Mouse (Mus musculus): ENCODE data around the gene Dusp7. TPM values are rescaled to one million over a fixed set of nuclear protein-coding genes. Genes with fewer than 3 reads are reported as not detected.
A peak's percentile ranks its signal among the peaks of the same experiment; 100 is the strongest.

The Dusp7 gene
- total RNA-seq, 2 experiments from 2014 or later = 3.9 to 19.3 TPM

GRCm38 (mm10) chr9:106411729-106412128, 43.3 kb downstream of the Dusp7 start:
- peak; percentile 62 for ATAC-seq (replicated peaks; ENCODE audit: low FRiP score, poor library complexity, severe bottlenecking)

- ATAC-seq (replicated peaks; ENCODE audit: low FRiP score, poor library complexity, severe bottlenecking) = no peak
Observed at GRCm38 (mm10) chr9:106412210-106412609, 43.8 kb downstream of the Dusp7 start.

DNA sequence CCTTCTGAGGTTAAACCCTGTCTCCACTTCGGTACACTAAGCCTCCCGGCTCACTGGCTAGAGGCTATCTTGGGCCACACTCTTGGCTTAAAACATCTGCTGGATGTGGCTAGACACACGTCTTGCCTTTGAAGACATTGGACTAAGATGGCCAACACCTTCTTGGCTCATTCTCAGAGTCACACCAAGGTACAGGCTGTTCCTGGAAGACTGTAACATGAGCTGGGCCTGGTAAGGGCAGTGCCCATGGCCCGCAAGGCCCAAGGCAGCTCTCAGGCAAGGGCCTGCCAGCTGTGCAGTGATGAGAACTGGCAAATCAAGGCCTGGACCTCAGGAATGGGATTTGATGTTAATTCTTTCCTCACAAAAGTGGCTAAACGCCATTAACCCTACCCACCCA, 45.2 kb downstream of the Dusp7 start:
- ATAC-seq (replicated peaks; ENCODE audit: low FRiP score, poor library complexity, severe bottlenecking) = no peak

DNA sequence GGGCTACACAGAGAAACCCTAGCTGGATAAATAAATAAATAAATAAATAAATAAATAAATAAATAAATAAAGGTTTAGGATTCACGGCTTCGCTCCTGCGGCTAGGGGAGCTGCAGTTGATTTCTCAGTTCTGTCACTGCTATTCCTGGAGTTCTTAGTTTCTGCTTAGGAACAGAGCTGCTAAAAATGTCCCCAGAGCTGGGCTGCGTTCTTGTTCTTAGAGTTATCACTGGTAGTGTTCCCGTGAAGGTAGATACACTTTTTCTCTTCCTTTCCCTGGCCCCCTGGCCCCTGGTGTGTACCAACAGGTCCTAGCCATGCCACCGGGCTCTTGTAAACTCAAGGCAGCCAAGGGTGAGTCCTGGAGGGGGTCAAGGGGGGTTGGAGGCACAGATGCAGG, 48.4 kb downstream of the Dusp7 start:
- ATAC-seq (replicated peaks; ENCODE audit: low FRiP score, poor library complexity, severe bottlenecking) = no peak

DNA sequence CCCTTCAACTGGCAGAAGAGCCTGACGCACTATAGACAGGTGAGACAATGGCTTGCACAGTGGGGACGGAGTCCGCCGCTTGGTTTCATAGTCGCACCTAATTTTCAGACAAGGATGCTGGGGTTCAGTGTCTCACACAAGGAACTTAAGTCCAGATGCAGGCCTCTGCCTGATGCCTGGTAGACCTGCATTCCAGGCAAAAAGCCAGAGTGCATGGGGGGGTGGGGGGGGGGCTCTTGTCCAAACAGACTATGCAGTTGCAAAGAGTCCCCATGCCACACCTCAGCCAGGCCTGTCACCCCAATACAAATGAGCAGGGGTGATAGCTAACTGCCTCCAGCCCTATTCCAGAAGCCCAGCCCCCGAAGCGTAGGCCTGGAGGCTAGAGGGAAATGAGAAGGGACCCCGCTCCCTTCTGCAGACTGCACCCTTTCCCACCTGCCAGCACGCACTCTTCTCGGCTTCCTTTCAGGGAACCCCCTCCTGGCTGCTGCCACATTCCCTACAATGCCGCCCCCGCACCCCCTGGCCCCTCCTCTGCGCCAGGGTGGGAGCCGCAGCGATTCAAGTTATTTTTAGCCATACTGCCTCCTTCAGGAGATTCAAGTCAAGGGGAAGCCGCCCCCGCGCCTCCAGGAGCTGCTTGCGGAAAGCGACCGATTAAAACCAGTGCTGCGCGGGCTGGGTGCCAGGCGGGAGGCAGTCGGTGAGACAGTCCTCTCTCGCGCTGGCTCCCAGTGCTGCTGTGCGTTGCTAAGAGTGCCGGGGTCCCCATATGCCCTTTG, 49.6 kb downstream of the Dusp7 start:
- ATAC-seq (replicated peaks; ENCODE audit: low FRiP score, poor library complexity, severe bottlenecking) = no peak

- ATAC-seq (replicated peaks; ENCODE audit: low FRiP score, poor library complexity, severe bottlenecking) = no peak
Observed at GRCm38 (mm10) chr9:106420608-106421007, 52.2 kb downstream of the Dusp7 start.

DNA sequence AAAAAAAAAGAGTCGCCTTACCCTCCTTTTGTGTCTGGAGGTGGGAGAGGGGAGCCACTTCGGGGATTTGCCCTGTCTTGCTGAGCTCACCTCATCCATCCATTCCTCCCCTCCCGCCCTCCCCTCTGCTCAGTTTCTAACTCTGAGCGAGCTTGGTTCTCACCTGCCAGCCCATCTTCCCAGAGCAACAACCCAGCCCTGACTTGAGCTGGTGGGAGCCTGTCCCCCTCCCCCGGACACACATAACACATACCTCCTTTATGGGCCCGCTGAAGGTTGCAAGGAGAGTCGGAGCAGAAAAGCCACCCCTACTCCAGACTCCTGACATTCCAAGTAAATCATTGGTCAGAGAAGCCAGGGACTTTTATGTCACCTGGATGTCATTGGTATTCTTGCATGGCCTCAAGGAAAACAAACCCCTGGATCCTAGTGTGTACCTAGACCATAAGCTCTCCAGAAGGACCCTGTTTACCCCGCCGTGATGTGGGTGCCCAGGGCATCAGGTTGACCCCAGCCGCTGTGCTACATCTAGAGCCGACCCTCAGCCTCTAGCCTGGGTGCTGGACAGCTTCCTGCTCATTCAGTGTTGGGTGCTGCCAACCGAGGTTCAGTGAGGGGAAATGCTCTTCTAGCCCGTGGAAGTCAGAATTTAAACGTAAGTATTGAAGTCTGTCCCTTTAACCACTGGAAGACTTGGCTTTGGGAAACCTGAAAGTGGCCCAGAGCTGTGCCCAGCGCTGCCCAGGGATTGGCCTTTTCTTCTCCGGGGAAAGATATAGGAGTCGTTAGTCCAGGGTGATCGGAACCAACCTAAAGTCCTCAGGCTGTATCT, 52.8 kb downstream of the Dusp7 start:
- peak; percentile 8; the same call in 1 of the 2 replicates for ATAC-seq (replicated peaks; ENCODE audit: low FRiP score, poor library complexity, severe bottlenecking)

DNA sequence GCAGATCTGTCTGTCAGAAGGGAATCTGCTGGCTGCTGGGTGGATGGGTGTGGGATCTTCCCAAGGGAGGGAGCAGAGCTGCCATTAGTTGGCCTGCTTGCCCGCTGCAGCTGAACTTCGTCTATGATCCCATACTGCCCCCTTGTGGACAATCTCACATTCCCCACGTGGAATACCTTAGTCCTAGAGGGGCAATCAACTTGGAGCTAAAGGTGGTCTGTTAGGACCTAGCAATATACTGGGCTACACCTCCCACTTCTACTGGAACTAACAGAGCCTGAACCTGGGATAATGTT, 53.4 kb downstream of the Dusp7 start:
- peak; percentile 83 for ATAC-seq (replicated peaks; ENCODE audit: low FRiP score, poor library complexity, severe bottlenecking)

Other genes starting within 250 kb of the Dusp7 start
- gene Glyctk, start 210.5 kb upstream of the Dusp7 start, total RNA-seq (2015; ENCODE audit: low replicate concordance) = 0.84 TPM in 1 of 2 replicates, not detected in the other
- gene Glyctk, start 210.5 kb upstream of the Dusp7 start, total RNA-seq (2017; ENCODE audit: low replicate concordance) = 0.51 TPM in 1 of 2 replicates, not detected in the other
- gene Wdr82, start 197.7 kb upstream of the Dusp7 start, total RNA-seq (2015; ENCODE audit: low replicate concordance) = 18.0 and 26.0 TPM in 2 replicates
- 25.9 and 31.7 TPM in 2 replicates for gene Wdr82, start 197.7 kb upstream of the Dusp7 start, total RNA-seq (2017; ENCODE audit: low replicate concordance)
- 9.4 and 25.6 TPM in 2 replicates for gene Ppm1m, start 168.9 kb upstream of the Dusp7 start, total RNA-seq (2015; ENCODE audit: low replicate concordance)
- gene Ppm1m, start 168.9 kb upstream of the Dusp7 start, total RNA-seq (2017; ENCODE audit: low replicate concordance) = 6.1 and 10.3 TPM in 2 replicates
- 11.2 and 14.7 TPM in 2 replicates for gene Twf2, start 165.5 kb upstream of the Dusp7 start, total RNA-seq (2015; ENCODE audit: low replicate concordance)
- 1.8 and 17.5 TPM in 2 replicates for gene Twf2, start 165.5 kb upstream of the Dusp7 start, total RNA-seq (2017; ENCODE audit: low replicate concordance)
- gene Tlr9, start 146.0 kb upstream of the Dusp7 start, total RNA-seq (2015; ENCODE audit: low replicate concordance) = 0.72 and 5.0 TPM in 2 replicates
- 0.64 TPM in 1 of 2 replicates, not detected in the other for gene Tlr9, start 146.0 kb upstream of the Dusp7 start, total RNA-seq (2017; ENCODE audit: low replicate concordance)
- gene Alas1, start 120.0 kb upstream of the Dusp7 start, total RNA-seq (2015; ENCODE audit: low replicate concordance) = 44.0 and 57.7 TPM in 2 replicates
- 37.1 and 38.0 TPM in 2 replicates for gene Alas1, start 120.0 kb upstream of the Dusp7 start, total RNA-seq (2017; ENCODE audit: low replicate concordance)
- 28.1 and 28.9 TPM in 2 replicates for gene Poc1a, start 87.6 kb upstream of the Dusp7 start, total RNA-seq (2015; ENCODE audit: low replicate concordance)
- gene Poc1a, start 87.6 kb upstream of the Dusp7 start, total RNA-seq (2017; ENCODE audit: low replicate concordance) = 12.7 and 19.5 TPM in 2 replicates
- 733 and 902 TPM in 2 replicates for gene Rpl29, start 60.8 kb downstream of the Dusp7 start, total RNA-seq (2015; ENCODE audit: low replicate concordance)
- gene Rpl29, start 60.8 kb downstream of the Dusp7 start, total RNA-seq (2017; ENCODE audit: low replicate concordance) = 361 and 381 TPM in 2 replicates
- gene Acy1, start 69.7 kb downstream of the Dusp7 start, total RNA-seq (2015; ENCODE audit: low replicate concordance) = 2.9 TPM in 1 of 2 replicates, not detected in the other
- gene Acy1, start 69.7 kb downstream of the Dusp7 start, total RNA-seq (2017; ENCODE audit: low replicate concordance) = 0.30 and 0.39 TPM in 2 replicates
- 1.3 TPM in 1 of 2 replicates, not detected in the other for gene Abhd14b, start 78.8 kb downstream of the Dusp7 start, total RNA-seq (2015; ENCODE audit: low replicate concordance)
- gene Abhd14b, start 78.8 kb downstream of the Dusp7 start, total RNA-seq (2017; ENCODE audit: low replicate concordance) = 0.91 TPM in 1 of 2 replicates, not detected in the other
- 3.2 and 3.4 TPM in 2 replicates for gene Abhd14a, start 79.0 kb downstream of the Dusp7 start, total RNA-seq (2015; ENCODE audit: low replicate concordance)
- gene Abhd14a, start 79.0 kb downstream of the Dusp7 start, total RNA-seq (2017; ENCODE audit: low replicate concordance) = 0.77 and 2.0 TPM in 2 replicates
- gene Pcbp4, start 84.7 kb downstream of the Dusp7 start, total RNA-seq (2015; ENCODE audit: low replicate concordance) = 9.2 TPM in 1 of 2 replicates, not detected in the other
- gene Pcbp4, start 84.7 kb downstream of the Dusp7 start, total RNA-seq (2017; ENCODE audit: low replicate concordance) = not detected in 2 replicates
- gene Gpr62, start 97.3 kb downstream of the Dusp7 start, total RNA-seq (2015; ENCODE audit: low replicate concordance) = not detected in 2 replicates
- gene Gpr62, start 97.3 kb downstream of the Dusp7 start, total RNA-seq (2017; ENCODE audit: low replicate concordance) = not detected in 2 replicates
- gene Rrp9, start 107.3 kb downstream of the Dusp7 start, total RNA-seq (2015; ENCODE audit: low replicate concordance) = not detected in 2 replicates
- 1.3 and 3.9 TPM in 2 replicates for gene Rrp9, start 107.3 kb downstream of the Dusp7 start, total RNA-seq (2017; ENCODE audit: low replicate concordance)
- 3.2 and 4.2 TPM in 2 replicates for gene Parp3, start 108.3 kb downstream of the Dusp7 start, total RNA-seq (2015; ENCODE audit: low replicate concordance)
- gene Parp3, start 108.3 kb downstream of the Dusp7 start, total RNA-seq (2017; ENCODE audit: low replicate concordance) = 2.3 and 3.3 TPM in 2 replicates
- not detected in 2 replicates for gene Iqcf1, start 131.3 kb downstream of the Dusp7 start, total RNA-seq (2015; ENCODE audit: low replicate concordance)
- not detected in 2 replicates for gene Iqcf1, start 131.3 kb downstream of the Dusp7 start, total RNA-seq (2017; ENCODE audit: low replicate concordance)
- gene Iqcf5, start 145.9 kb downstream of the Dusp7 start, total RNA-seq (2015; ENCODE audit: low replicate concordance) = not detected in 2 replicates
- gene Iqcf5, start 145.9 kb downstream of the Dusp7 start, total RNA-seq (2017; ENCODE audit: low replicate concordance) = not detected in 2 replicates
- not detected in 2 replicates for gene Iqcf3, start 193.0 kb downstream of the Dusp7 start, total RNA-seq (2015; ENCODE audit: low replicate concordance)
- gene Iqcf3, start 193.0 kb downstream of the Dusp7 start, total RNA-seq (2017; ENCODE audit: low replicate concordance) = not detected in 2 replicates
- gene Iqcf4, start 202.4 kb downstream of the Dusp7 start, total RNA-seq (2015; ENCODE audit: low replicate concordance) = not detected in 2 replicates
- not detected in 2 replicates for gene Iqcf4, start 202.4 kb downstream of the Dusp7 start, total RNA-seq (2017; ENCODE audit: low replicate concordance)

Data from erythroid progenitor cell, adult 5-6 weeks (primary cell).